Mouse (Mus musculus) layer of hippocampus, postnatal 14 days (tissue): Measurements from ENCODE around the gene Lbx2. TPM values are rescaled to one million over a fixed set of nuclear protein-coding genes. Genes with fewer than 3 reads are reported as not detected.

Source experiments
- DNase-seq, 2 experiments: peaks; one replicate each; pipeline ENCODE4 v3.0.0; 2021 to 2022; ENCODE audit warnings: low spot score in 2 of 2, mixed read lengths in 1 of 2
- long read RNA-seq, 2 experiments: library from polyadenylated mRNA; stranded (forward); transcript quantifications; one replicate each; pipeline ENCODE4 v2.0.0; 2021
- total RNA-seq, 2 experiments: library from RNA; stranded (reverse); gene quantifications; 2 replicates each; pipeline ENCODE4 v1.2.3; 2021

Gene Lbx2
- total RNA-seq = not detected
- long read RNA-seq, experiment 1 = 0 reads
- long read RNA-seq, experiment 2 = 0 reads

DNA sequence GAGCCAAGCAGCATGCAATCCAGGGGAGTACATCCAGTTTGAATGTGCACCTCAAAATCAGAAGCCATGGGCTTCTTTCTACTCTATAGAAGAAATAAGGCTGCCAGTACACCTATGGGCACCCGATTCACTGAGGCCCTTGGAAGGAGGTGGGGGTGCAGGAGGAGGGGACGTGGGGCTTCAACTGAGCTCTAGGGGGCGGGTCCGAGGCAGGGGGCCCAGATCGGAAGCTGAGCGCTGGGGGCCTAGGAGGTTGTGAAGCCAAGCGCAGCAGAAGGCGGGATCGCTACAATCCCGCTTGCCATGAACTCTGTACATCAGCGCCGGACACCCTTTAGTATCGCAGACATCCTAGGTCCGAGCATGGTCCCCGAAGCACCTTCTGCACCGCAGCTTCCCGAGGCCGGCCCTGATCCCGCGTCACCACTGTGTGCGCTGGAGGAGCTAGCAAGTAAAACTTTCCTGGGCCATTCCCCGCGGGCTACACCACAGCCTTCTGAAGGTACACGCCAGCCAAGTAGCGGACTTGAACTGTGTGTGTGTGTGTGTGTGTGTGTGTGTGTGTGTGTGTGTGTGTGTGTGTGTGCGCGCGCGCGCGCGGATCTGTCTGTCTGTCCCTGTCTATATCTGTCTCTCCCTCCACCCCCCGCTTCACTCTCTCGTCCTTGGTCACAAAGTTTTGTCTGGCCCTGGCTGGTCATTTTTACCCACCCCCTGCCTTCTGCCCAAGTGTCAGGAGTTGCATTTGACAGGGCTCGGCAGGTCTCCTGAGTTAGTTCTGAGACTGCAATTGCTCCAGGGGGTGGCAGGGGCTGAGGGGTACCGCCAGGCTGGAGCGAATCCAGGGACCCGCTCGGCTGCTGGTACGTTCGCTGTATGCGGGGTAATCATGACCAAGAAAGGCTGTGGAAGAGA lies at the start of gene Lbx2:
TSS of gene Lbx2 (plus strand) at position 247 of the 915 bp plus-strand sequence.
- no peak for DNase-seq

DNA sequence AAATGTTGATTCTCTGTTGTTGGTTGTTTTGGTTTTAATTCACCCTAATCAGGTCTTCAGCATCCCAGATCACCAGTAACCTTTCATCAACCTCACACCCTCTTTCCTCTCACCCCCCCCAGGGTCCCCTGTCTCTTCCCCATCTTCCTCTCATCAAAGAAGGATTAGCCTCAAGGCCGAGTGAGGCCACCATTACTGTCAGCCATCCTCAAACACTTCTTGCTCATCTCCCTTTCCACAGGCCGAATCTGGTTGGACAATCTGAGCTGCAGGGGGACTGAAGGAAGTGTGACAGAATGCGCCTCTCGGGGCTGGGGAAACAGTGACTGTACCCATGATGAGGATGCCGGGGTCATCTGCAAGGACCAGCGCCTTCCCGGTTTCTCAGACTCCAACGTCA lies 49.0 kb upstream of the Lbx2 start:
- no peak for DNase-seq

DNA sequence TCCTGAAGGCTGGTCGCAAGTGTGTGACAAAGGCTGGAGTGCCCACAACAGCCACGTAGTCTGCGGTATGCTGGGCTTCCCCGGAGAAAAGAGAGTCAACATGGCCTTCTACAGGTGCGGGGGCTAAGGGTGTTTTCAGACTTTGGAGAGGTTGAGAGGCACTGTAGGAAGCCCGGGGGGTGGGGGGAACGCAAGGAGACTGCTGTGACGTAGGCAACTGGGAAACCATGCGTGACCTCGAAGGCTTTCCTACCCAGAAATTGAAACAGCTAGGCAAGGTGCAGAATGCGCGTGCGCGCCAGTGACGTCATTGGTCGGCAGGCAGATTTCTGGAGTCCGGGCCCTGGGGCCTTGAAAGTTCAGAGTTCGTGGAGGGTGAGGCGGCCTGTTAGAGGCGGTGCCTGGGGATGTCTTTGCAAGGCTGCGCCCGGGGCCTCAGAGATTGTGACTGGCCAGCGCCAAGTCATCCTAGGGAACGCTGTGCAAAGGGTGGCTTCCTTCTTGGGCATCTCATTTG lies 47.6 kb upstream of the Lbx2 start:
- DNase-seq = peak; percentile 83 to 84

DNA sequence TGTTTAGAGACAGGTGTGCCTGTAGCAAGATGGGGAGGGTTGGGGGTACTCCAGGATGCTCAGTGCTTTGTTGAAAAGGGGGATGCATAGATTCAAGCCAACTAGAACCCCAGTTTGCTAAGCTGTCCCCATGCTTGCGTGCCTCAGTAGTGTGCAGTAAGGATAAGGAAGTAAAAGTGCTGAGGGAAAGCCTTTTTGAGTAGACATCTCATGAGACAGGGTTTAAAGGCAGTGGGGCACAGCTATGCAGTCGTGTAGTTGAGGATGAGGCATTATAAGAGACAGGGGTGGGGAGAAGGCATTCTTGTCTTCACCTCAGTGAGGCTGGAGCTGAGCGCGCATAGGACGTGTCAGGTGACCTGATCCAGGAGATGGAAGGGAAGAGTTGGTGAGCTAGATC lies 45.6 kb upstream of the Lbx2 start:
- no peak for DNase-seq

DNA sequence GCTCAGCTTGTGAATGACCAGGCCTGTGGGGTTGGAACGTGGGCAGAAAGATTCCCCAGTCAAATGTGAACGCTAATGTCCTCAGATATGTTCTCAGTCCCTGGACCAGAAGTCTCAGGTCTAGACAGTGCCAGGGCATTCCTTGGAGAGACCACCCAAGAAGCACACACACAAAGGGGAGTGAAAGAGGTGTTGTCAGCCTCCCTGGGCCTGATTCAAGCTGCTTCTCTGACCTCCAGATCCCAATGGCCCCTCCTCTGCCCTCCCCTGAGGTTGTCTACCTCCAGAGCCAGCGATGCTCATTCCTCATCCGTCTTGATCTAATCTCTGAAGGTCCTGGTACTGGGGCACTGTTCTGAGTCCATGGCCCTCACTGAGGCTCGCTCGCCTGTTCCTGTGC lies 42.6 kb upstream of the Lbx2 start:
- no peak for DNase-seq

DNA sequence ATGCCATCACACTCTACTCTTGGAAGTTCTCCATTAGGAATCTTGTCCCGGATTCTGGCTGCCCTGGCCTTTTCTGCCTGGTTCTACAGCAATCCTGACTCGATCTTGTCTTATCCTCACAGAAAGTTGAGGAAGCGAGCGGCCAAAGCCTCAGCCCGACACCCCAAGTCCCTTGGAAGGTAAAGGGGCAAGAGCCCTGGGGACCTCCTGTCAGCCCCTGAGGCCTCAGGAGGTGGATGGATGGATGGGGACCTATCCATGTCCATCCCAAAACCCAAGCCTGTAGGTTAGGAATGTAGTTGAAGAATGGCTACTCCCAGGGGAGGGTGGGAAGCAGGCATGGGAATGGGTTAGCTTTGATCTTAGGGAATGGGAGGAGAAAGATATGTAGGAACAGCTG lies 42.2 kb upstream of the Lbx2 start:
- no peak for DNase-seq

DNA sequence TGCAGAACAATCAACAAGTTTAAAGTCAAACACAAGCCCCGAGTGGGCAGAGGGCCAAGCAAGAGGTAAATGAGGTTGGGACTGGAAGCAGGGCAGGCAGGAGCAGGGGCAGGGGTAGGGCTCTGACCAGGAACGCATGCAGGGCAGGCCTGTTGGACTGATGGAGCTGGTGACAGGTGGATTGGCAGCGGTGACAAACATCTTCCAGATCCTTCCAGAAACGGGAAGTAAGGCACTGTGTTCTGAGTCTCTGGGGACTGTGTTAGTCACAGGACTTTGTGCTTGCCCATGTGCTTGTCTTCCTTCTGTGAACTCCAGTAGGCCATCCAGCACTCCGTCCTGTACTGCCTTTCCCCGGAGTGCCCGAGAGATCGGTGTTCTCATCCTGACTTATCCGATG lies 41.4 kb upstream of the Lbx2 start:
- no peak for DNase-seq

DNA sequence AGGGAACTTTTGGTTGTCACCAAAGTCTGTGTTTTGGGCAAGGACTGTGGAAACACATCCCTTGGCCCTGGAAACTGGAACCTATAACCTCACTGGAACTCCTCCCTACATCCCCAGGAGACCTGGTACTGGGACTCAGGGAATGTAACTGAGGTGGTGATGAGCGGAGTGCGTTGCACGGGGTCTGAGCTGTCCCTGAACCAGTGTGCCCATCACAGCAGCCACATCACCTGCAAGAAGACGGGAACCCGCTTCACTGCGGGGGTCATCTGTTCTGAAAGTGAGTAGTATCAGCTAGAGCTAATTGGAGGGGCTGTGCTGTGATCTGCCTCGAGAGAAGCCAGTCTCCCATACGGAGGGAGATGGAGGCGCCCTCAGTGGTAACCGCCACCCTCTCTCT lies 36.8 kb upstream of the Lbx2 start:
- DNase-seq = no peak

DNA sequence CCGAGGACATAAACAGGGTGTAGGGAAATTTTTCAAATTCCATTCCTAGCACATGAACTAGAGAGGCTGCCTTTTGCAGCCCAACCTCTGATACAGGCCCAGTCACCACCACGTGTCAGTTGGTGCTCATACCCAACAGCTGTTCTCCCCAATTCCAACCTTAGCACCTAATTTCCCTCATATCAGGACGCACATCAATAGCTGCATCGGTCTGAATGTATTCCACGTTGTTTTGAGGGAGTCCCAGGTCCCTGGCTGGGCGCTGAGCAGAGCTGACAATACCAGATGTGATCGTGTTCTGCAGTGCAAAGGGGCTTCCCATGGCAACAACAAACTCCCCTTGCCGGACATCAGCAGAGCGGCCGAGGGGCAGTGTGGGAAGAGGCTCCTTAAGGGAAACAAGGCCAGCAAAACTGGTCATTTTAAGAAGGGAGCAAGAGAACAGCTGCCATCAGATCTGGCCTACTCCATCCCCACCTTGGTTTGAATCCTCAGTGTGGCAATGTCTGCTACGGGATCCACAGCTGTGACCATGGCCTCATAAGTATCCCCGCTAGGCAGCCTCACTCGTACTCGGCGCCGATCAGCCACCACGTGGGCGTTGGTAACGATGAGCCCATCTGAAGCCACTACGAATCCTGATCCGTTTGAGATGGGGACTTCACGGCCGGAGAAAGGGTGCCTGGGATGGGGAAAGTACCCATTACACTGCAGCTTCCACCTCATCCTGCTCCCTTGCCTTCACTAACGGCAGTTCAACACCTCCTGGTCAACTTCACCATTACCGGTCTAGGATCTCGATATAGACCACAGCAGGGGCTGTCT lies 32.8 kb upstream of the Lbx2 start:
- DNase-seq = peak in 1 of 2 experiments; percentile 42

DNA sequence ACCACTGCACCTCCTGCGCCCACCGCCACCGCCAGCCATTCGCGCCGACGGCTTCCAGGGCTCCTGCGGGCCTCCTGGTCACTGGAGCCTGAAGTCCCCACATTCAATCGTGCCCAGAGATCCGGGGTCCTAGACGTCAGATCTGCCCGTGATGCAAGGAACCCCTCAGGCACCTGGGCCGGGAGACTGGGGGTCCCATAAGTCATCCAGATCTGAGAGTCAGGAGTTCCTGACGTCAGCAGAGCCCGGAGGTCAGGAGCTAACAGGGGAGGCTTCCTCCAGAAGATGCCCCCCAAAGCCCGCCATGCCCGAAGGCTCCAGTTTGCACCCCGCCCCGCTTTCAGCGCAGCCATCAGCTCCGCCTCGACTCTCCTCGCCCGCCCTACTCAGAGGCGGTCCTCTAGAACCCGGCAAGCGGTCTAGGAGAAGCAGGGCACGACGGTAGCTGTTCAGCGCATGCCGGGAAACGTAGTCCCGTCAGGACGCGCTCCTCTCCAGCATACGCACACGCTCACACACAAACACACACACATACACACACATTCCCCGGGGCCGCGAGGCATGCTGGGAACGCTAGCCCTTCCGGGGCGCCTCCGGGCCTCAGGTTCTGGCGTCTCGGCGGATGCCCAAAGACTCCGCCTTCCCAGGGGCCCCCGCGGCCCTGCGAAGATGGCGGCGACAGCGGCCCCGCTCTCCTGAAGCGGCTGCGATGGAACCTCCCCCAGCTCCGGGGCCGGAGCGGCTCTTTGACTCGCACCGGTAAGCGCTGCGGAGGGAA lies 31.9 kb upstream of the Lbx2 start, which contains the start of gene Aup1:
TSS of gene Aup1 (plus strand) at position 448 of the 778 bp plus-strand sequence.
- peak; percentile 94 to 98 for DNase-seq

DNA sequence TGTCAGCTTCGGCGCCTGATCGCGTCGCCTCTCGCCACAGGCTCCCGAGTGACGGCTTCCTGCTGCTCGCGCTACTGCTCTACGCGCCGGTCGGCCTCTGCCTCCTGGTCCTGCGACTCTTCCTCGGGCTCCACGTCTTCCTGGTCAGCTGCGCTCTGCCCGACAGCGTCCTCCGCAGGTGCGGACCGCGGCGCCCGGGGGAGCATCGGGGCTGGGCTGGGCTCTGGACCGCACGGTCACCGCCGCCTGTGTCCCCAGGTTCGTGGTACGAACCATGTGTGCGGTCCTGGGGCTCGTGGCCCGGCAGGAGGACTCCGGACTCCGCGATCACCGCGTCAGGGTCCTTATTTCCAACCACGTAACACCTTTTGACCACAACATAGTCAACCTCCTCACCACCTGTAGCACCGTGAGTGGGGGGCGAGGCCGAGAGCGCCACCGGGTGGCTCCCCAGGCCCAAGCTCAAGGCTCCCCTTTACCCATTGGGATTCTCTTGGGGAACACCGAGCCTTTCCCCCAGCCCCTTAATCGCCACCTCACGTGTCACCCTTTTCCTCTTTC lies 31.2 kb upstream of the Lbx2 start, which contains the start of gene Htra2:
TSS of gene Htra2 (minus strand) at position 403 of the 561 bp plus-strand sequence.
- peak in 1 of 2 experiments; percentile 24 for DNase-seq

DNA sequence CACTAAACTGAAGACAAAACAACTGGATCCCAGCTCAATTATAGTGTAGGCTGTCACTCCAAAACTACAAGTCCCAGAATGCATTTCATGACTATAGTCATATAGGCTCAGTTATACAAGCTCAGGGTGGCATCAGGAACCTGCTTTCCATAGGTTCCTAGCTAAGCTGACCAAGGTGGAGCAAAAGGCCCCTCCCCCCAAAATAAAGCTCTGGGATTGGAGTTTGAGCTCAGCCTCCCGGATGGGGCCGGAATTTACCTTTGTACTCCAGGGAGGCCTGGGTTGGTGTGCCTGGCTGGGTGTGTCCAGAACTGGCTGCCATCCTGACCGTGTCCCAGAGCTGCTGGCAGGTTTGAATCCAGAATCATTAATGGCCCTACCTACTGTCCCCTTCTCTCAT lies 28.4 kb upstream of the Lbx2 start, which contains the start of gene Dqx1:
TSS of gene Dqx1 (plus strand) at position 55 of the 400 bp plus-strand sequence.
- no peak for DNase-seq

DNA sequence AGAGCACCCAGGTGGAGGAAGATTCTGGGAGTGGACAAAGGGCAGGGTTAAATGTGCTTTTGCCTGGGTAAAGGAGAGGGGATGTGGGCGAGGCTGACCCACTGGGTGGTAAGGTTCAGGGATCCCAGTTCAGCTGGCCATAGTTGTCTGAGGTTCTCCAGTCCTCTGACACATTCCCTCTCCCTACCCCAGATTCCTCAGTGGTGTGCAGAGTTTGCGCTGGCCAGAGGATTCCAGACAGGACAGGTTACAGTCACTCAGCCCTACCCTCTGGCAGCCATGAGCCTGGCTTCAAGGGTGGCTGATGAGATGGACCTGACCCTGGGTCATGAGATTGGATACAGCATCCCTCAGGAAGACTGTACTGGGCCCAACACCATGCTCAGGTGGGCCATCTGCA lies 27.4 kb upstream of the Lbx2 start:
- DNase-seq = no peak

DNA sequence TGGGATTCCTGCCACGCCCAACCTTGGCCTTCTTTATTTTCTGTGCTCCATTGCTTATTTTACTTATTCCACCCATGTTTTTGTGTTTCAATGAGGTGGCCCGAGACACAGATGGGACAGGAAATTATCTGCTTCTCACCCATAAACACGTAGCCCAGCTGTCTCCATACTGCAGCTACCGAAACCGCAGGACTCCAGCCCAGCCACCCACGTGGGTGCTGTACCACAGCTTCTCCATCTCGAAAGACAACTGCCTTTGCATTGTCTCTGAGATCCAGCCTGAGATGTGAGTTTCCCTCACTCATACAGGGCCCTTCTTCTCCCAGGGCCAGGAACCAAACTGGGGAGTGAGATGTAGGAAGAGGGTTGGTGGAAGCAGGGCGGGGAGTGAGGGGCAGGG lies 20.2 kb upstream of the Lbx2 start:
- no peak for DNase-seq

DNA sequence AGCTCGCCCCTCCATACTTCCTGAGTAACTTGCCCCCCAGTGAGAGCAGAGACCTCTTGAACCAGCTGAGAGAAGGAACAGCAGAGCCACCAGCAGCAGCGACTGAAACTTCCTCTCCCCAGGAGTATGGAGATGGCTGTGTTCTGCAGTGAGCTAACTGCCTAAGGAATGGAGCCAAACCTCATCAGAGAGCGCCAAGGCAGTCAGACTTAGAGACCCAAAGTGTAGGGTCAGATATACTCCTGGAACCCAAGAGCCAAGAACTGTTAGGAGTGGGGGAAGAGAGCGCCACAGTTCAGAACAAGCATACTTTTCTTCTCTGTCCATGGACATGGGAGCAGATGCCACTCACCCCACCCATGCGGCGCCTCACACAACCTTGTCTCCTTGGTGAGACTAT lies 19.7 kb upstream of the Lbx2 start:
- no peak for DNase-seq

DNA sequence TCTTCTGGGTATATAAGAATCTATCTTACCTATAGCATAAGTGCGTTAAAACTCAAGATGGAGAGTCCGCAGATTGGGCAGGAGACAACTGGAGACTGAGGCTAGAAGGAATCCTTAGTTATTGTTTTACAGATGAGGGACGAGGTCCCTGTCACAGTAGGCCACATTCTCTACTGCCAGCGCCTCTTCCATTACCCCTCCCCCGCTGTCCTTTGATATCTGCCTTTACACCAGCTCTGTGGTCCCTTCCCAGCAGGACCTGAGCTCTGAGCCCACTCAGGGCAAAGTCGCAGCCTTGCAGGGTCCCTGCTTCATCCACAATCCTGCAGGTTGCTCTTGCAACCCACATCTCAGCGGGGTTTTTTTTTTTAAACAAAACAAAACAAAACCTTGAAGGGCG lies 17.9 kb upstream of the Lbx2 start:
- DNase-seq = no peak

DNA sequence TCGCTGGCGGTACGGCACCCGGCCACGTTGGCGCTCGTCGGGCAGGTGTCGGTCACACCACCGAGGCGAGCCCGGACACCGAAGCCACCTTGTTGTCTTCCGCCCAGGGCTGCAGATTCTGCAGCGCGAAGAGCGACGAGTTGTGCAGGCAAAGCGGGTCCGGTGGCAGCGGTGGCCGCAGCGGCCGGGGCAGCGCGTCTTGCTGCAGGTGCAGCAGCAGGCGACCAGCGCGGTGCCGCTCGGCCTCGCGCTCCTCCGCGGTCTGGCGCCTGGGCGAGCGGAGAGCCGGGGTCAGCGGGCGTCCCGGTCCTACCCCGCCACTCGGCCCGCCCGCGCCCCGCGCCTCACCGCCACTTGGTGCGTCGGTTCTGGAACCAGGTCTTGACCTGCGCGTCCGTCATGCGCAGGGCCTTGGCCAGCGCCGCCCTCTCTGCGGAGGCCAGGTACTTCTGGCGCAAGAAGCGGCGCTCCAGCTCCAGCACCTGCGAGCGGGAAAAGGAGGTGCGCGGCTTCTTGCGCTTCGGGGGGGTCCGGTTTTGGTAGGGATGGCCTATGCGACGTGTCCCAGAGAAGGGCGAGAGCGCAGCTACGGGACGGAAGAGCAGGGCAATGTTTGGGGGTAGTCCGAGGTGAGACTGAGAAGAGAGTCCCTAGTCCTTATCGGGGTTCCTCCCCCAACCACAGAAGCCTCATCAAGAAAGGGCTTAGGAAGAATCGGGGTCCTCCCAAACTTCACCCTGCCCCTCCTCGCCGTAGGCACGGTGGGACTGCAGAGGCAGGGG lies 17.3 kb upstream of the Lbx2 start:
- no peak for DNase-seq

DNA sequence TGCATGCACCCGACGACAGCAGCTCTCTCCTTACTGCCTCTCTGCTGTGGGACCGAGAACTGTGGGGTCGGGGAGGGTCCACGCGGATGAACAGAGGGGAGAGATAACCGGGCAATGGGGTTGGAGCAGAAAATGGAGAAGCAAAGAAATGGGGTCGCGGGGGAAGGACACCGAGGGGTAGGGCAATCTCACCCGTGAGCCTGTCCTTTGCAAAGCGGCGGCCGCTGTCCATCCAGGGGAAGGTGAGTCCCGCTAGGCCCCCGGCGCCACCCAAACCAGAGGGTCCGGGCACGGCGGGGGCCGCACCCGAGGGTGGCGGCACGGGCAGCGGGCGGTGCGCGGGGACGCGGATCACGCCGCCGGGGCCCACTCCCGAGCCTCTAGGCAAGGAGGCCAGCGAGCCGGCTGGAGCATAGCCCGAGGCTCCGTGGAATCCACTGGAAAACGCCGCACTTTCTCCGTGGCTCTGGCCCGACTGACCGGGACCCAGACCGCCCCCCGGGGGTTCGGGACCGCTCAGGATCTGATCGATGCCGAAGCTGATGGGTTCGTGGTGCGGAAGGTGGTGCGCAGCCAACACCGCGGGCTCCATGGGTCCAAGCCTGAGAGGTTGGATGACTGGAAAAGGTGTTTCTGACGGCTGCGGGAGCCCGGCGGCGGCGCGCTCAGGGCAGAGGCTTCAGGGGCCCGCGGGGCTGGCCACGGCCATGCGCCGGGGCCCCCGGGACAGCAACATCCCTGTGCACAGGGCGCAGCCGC lies 16.5 kb upstream of the Lbx2 start:
- no peak for DNase-seq

DNA sequence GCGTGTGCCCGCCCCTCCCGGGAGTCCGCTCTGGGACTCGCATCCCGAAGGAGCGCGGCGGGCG lies 16.1 kb upstream of the Lbx2 start, which contains the start of gene Tlx2:
TSS of gene Tlx2 (minus strand) at position 47 of the 64 bp plus-strand sequence.
- no peak for DNase-seq
